Mouse (Mus musculus): ENCODE data around the gene 9430097D07Rik.

Gene 9430097D07Rik

GRCm38 (mm10) chr2:32596725-32597124, 21.2 kb upstream of the 9430097D07Rik start:
- no peak for DNase-seq

- DNase-seq: no peak
These were observed 15.8 kb upstream of the 9430097D07Rik start for GRCm38 (mm10) chr2:32591249-32591648.

- no peak for DNase-seq
These were observed 14.7 kb upstream of the 9430097D07Rik start for GRCm38 (mm10) chr2:32590224-32590623.

GRCm38 (mm10) chr2:32589213-32589795, 13.8 kb upstream of the 9430097D07Rik start:
- DNase-seq: no peak

- DNase-seq: peak; percentile 44
These were observed 12.3 kb upstream of the 9430097D07Rik start for GRCm38 (mm10) chr2:32587731-32588321.

DNA sequence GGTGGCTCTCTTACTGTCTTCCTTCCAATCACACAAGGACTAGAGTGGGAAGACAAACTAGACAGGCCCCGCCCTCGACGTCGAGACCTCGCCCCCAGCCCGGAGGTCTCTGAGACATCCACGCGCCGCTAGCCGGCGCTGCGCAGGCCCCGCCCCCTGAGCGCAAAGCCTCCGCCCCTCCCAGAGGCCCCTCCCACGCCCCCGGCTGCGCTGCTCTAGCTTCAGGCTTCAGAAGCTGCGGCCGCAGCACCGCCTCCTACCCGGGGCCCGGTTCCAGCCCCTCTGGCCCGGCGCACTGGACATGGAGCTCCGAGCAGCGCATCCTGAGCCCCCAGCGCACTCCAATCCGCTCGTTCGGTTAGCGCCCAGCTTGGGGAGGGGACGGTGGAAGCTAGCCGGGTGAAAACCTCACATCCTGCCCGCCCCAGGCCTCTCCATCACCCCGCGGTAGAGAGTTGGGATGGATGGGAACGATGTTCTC, 11.4 kb upstream of the 9430097D07Rik start, which contains the start of gene St6galnac4:
TSS of gene St6galnac4 (plus strand) at position 225 of the 481 bp plus-strand sequence.
- DNase-seq: peak; percentile 95

DNA sequence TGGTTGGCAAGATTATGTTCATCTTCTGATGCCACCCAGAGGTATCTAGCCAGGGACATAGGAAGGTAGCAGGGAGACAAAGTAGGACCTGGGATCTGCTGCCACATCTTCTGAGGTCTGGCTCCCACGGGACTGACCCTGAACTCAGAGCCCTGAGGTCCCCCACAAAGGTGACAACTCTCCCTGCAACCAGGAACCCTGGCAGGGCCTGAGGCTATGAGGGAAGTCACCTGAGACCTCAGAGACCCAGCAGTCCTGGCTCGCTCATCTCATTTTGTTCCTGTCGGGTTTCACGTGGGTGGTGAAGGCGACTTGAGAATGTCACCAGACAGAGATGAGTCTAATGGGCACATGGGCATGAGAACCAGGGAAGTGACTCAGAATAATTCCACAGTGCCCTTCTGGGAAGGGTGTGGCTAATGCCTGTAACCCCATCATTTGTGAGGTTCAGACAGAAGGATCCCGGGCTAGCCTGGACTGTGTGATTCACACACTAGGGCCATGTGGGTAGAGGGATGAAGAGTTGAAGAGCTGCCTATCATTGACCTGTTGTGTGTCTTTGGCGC, 9.7 kb upstream of the 9430097D07Rik start:
- DNase-seq: no peak

DNA sequence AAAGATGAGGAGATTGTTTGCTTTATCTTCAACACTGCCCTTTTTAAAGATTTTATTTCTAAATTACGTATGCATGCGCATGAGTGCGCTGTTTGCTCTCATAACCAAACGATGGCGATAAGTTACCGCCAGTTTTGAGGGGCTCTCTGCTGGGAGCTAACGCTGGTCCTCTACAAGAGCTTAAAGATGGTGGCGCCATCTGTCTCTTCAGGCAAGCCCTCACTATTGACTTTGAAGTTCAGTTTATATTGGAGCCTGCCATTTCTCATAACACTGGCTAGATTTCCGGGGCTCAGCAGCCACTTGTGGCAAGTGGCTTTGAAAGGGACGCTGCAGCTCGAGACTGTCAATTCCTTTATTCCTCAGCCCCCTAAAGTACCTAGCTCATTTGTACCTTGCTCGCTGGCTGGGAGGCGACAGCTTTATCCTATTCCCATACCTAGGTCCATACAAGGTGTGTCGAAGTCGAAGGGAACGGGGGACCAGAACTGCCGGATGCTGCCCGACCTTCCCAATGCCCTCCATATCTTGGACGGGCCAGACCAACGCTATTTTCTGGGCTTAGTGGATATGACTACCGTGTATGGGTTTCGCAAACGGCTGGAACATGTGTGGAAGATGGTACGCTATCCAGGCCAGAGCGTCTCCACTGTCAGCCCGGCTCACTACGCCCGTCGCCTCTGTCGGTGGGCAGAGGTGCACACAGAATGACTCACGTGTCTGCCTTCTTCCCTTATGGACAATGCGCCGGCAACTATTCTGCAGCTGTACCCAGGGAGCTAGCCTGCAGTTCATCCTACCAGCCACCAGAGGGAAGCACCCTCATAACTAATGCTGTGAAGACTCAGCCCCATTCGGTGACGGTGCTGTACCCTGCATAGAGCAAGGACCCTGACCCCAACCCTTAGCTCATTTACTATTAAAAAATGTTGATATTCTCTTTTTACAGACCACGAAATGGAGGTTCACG, 7.6 kb upstream of the 9430097D07Rik start:
- peak; percentile 83 for DNase-seq

- peak; percentile 33 for DNase-seq
These were observed 6.1 kb upstream of the 9430097D07Rik start for GRCm38 (mm10) chr2:32581450-32582095.

DNA sequence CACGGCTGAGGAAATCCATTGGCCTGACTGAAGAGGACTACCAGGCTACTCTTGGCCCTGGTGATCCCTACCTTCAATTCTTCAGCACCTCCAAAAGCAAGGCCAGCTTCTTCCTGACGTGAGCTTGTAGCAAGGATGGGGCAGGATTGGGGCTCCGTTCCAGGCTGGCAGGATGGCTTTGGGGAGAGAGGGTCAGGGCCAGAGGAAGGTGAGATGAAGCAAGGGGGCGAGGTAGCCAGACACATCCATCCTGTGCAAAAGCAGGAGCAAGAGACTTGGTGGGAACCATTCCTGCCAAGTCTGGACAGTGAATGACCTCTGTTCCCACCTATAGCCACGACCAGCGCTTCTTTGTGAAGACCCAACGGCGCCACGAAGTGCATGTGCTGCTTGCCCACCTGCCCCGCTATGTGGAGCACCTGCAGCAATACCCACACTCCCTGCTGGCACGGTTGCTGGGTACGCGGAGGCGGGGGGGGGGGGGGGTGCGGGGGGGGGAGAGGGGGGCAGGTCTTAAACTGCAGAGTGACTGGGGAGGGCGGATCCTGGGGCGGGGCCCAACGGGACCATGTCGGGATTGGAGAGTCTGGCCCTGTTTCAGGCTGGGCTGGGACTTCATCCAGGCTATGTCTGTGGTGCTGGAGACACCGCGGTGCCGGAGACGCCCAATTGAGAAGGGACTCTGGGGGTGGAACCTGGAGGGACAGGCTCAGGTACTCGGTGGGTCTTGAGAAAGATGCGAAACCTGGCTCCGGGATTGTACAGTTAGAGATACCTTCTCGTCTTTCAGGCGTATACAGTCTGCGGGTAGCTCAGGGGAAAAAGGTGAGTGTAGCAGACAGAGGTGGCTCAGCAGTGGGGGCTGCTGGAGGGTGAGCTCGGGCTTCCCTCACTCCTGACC, 2.9 kb upstream of the 9430097D07Rik start:
- DNase-seq: no peak

GRCm38 (mm10) chr2:32576532-32576931, 1.0 kb upstream of the 9430097D07Rik start:
- no peak for DNase-seq

GRCm38 (mm10) chr2:32574901-32575585, 441 bp downstream of the 9430097D07Rik start:
- DNase-seq: peak; percentile 72

DNA sequence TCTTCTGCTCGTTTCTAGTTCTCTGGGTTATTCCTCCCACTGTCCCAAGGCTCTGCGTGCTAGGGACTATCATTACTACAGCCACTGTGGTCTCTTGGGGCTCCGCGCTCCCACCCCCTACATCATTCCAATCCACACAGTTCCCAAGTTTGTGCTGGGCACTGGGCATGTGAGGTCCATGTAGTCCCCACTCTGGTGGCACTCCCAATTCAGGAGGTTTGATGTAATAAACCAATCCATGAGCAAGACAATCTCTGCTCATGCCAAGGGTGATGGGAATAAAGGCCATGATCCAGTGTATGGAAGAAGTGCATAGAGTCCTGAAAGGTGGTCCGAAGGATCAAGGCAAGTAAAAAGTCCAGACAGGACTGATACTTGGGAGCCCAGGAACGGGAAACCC, 987 bp downstream of the 9430097D07Rik start, which contains the start of gene Pip5kl1:
TSS of gene Pip5kl1 (plus strand) at position 301 of the 400 bp plus-strand sequence.
- no peak for DNase-seq

DNA sequence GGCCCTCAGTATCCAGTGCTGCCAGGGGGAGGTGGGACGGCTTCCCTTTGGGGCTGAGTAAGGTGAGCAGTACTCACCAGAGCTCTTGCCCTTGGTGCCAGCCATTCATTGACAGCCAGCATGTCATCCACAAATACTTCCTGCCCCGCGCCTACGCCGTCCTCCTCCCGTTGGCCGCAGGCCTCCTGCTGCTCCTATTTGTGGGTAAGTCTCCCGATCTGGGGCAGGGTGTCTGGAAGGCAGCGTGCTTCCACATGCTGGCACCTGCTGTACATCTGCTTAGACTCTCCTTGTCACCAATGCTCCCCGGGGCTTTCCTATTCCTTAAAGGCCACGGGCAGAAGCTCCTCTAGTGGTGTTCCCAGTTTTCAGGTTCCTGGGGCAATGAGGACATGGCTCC, 3.3 kb downstream of the 9430097D07Rik start:
- no peak for DNase-seq

DNA sequence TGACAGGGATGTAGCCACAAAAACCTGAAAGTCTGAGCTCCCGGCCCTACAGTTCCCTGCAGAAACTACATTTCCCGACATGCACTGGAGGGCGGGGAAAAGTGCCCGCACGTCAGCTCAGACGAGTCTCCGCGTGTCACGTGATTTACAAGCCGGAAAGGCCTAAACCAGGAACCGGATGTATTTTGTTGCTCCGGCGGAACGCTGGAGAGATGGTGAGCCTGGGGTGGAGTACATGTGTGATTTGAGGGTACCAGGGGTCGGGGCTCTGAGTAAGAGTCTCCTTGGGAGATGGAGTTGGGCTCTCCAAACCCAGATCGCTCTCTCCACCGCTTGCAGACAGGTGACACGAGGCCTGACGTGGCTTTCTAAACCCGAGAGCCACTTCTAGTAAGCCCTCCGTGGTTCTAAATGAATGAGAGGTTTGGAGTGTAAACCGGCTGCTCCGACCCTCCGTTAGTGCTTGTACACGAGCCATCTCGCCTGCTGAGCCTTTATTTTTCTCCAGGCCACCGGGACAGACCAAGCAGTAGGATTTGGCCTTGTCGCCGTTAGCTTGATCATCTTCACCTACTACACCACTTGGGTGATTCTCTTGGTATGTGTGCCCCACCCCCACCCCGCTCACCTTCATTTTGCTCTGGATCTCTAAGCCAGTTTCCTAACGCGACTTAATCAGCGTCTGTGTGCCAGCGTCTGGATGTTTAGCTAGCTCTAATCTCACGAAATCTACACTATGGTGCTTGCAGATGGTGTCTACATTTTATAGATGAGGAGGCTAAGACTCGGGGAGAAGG, 4.6 kb downstream of the 9430097D07Rik start, which contains the start of gene Dpm2:
TSS of gene Dpm2 (plus strand) at position 161 of the 797 bp plus-strand sequence.
- DNase-seq: peak; percentile 92

- no peak for DNase-seq
These were observed 6.5 kb downstream of the 9430097D07Rik start for GRCm38 (mm10) chr2:32568941-32569340.

- DNase-seq: no peak
These were observed 7.3 kb downstream of the 9430097D07Rik start for GRCm38 (mm10) chr2:32568149-32568548.

DNA sequence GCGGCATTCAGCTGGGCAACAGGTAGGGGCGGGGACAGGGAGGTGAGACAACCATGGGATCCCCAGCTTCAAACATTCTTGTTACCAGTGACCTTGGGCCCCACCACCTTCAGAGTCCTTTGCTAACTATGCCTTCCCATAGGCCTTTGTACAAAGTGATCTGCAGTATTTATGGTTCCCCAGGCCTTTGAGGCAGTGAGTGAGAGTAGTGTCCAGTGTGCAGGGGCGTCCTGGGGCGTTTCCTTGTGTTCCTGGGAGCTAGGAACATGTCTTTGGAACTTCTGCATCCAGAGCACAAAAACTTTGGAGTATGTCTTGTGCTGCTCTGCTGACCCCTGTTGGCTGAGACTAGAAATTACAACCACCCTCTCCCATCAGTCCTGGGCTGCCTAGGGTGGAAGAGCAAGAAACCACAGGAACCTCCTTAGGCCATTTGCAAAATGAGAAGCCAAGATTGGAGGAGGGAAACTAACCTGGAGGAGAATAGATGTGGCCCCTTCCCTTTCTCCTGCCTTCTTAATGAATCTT, 8.9 kb downstream of the 9430097D07Rik start:
- peak; percentile 75 for DNase-seq

- no peak for DNase-seq
These were observed 15.9 kb downstream of the 9430097D07Rik start for GRCm38 (mm10) chr2:32559570-32559969.

Data from thymus, postnatal 14 days (tissue).